Comparison of ENCODE assay signal across 18 mouse cellular contexts in genomic region chr10:83729076-83729475, GRCm38 (mm10). TPM values are rescaled to one million over a fixed set of nuclear protein-coding genes. Genes with fewer than 3 reads are reported as not detected.
DNase-seq lines count a peak whose midpoint lies in the region; ATAC-seq and TF ChIP-seq lines count a peak whose summit lies in the region.
"Had no signal": no experiment of that assay in that cellular context is flagged by ENCODE, and none has a peak within 500 bp of the region (broad histone marks: within the 10 kb centered on the region; RNA-seq: fewer than 3 reads in every experiment).

No protein-coding gene starts in this region.

- H3K9ac ChIP-seq in embryonic facial prominence, embryonic 11.5 days (replicated peaks; ENCODE audit: low read length), result no peak overlapping the region
- H3K9ac ChIP-seq in hindbrain, embryonic 15.5 days, result no peak overlapping the region
- H3K9ac ChIP-seq in hindbrain, postnatal 0 days (replicated peaks; ENCODE audit: low read length), result no peak overlapping the region
- no peak overlapping the region for H3K9ac ChIP-seq in neural tube, embryonic 12.5 days
- H3K9ac ChIP-seq: embryonic facial prominence, embryonic 12.5 days; forebrain, embryonic 15.5 days; heart, embryonic 12.5 days; liver, postnatal 0 days had no signal

- H3K4me2 ChIP-seq in embryonic facial prominence, embryonic 11.5 days (ENCODE audit: low read depth, low read length), result no peak overlapping the region
- H3K4me2 ChIP-seq in hindbrain, embryonic 15.5 days, result no peak overlapping the region
- no peak overlapping the region for H3K4me2 ChIP-seq in hindbrain, postnatal 0 days (ENCODE audit: low read depth, low read length)
- H3K4me2 ChIP-seq in neural tube, embryonic 12.5 days (replicated peaks), result no peak overlapping the region
- H3K4me2 ChIP-seq: embryonic facial prominence, embryonic 12.5 days; forebrain, embryonic 15.5 days; heart, embryonic 12.5 days; liver, embryonic 11.5 days had no signal

- no peaks in the 10 kb centered on the region for H3K27me3 ChIP-seq in embryonic facial prominence, embryonic 11.5 days (ENCODE audit: control insufficient read depth, insufficient read depth, low read length)
- H3K27me3 ChIP-seq in embryonic facial prominence, embryonic 10.5 days (replicated peaks; ENCODE audit: low read depth, poor library complexity, severe bottlenecking), result peaks cover 5% of the 10 kb centered on the region; the same call in 1 of the 2 replicates
- H3K27me3 ChIP-seq in hindbrain, embryonic 15.5 days, result no peaks in the 10 kb centered on the region
- no peaks in the 10 kb centered on the region for H3K27me3 ChIP-seq in hindbrain, postnatal 0 days (ENCODE audit: insufficient read depth, low read length)
- H3K27me3 ChIP-seq in neural tube, embryonic 12.5 days (replicated peaks), result no peaks in the 10 kb centered on the region
- H3K27me3 ChIP-seq: embryonic facial prominence, embryonic 12.5 days; forebrain, embryonic 15.5 days; heart, embryonic 12.5 days had no signal

- intact Hi-C loops in heart, postnatal 25 days (cut with DNase I), result loop anchor here (5.0 kb wide), 2 partner anchors 82 to 137 kb away; partner anchors contain the start of gene Appl2

- WGBS in embryonic facial prominence, embryonic 11.5 days, result 79% methylated on average over 3 of the region's 3 CpGs
- 71% methylated on average over 3 of the region's 3 CpGs for WGBS in embryonic facial prominence, embryonic 10.5 days
- 76% methylated on average over 3 of the region's 3 CpGs for WGBS in hindbrain, embryonic 15.5 days
- 84% methylated on average over 3 of the region's 3 CpGs for WGBS in hindbrain, postnatal 0 days
- WGBS in neural tube, embryonic 12.5 days, result 80% methylated on average over 3 of the region's 3 CpGs

- no peak for DNase-seq in embryonic facial prominence, embryonic 11.5 days (ENCODE audit: low spot score)
- DNase-seq in embryonic facial prominence, embryonic 10.5 days (ENCODE audit: low spot score), result no peak
- DNase-seq in hindbrain, postnatal 0 days (ENCODE audit: low spot score), result no peak
- no peak for DNase-seq in neural tube, embryonic 10.5 days (ENCODE audit: extremely low spot score, low spot score)
- no peak for DNase-seq in ovary, adult 18-20 months (ENCODE audit: low spot score)
- DNase-seq in heart, postnatal 25 days (ENCODE audit: low spot score), result no peak

- peak; percentile 39; the same call in 1 of the 2 replicates for ATAC-seq in embryonic facial prominence, embryonic 11.5 days (replicated peaks; ENCODE audit: insufficient number of reproducible peaks, low FRiP score, low TSS enrichment, low read depth)
- peak; percentile 32; the same call in 1 of the 2 replicates for ATAC-seq in hindbrain, embryonic 15.5 days (ENCODE audit: low FRiP score, low read depth)
- ATAC-seq in hindbrain, postnatal 0 days, result no peak; the same call in 1 of the 2 replicates
- ATAC-seq in neural tube, embryonic 12.5 days (ENCODE audit: low FRiP score, low read depth), result 0 out of 2 replicates have a peak, but pooled peaks have one; percentile 29
- ATAC-seq: lung, postnatal 0 days had no signal

- no peaks in the 10 kb centered on the region for H3K9me3 ChIP-seq in embryonic facial prominence, embryonic 11.5 days (replicated peaks; ENCODE audit: control insufficient read depth, low read length)
- peaks cover 4% of the 10 kb centered on the region; the same call in 1 of the 2 replicates for H3K9me3 ChIP-seq in embryonic facial prominence, embryonic 10.5 days
- H3K9me3 ChIP-seq in hindbrain, embryonic 15.5 days, result no peaks in the 10 kb centered on the region
- H3K9me3 ChIP-seq in hindbrain, postnatal 0 days (ENCODE audit: low read length), result no peaks in the 10 kb centered on the region
- H3K9me3 ChIP-seq in neural tube, embryonic 12.5 days, result no peaks in the 10 kb centered on the region
- H3K9me3 ChIP-seq: forebrain, embryonic 15.5 days had no signal

- TF ChIP-seq CTCF in hindbrain, postnatal 0 days (IDR thresholded peaks at IDR 0.05; ENCODE audit: low read depth), result no peak

- no peak overlapping the region for H3K4me3 ChIP-seq in embryonic facial prominence, embryonic 11.5 days (ENCODE audit: low read depth, low read length)
- H3K4me3 ChIP-seq in embryonic facial prominence, embryonic 10.5 days, result no peak overlapping the region
- H3K4me3 ChIP-seq in hindbrain, embryonic 15.5 days, result no peak overlapping the region
- no peak overlapping the region for H3K4me3 ChIP-seq in hindbrain, postnatal 0 days (ENCODE audit: low read length)
- no peak overlapping the region for H3K4me3 ChIP-seq in neural tube, embryonic 12.5 days
- H3K4me3 ChIP-seq: embryonic facial prominence, embryonic 12.5 days; forebrain, embryonic 15.5 days; heart, embryonic 12.5 days had no signal

- no peaks in the 10 kb centered on the region for H3K4me1 ChIP-seq in embryonic facial prominence, embryonic 11.5 days (ENCODE audit: control insufficient read depth, insufficient read depth, low read length)
- peaks cover 20% of the 10 kb centered on the region for H3K4me1 ChIP-seq in embryonic facial prominence, embryonic 10.5 days
- H3K4me1 ChIP-seq in hindbrain, embryonic 15.5 days (replicated peaks), result peaks cover under 1% of the 10 kb centered on the region; the same call in 1 of the 2 replicates
- H3K4me1 ChIP-seq in hindbrain, postnatal 0 days (ENCODE audit: insufficient read depth, low read length), result no peaks in the 10 kb centered on the region; the same call in 1 of the 2 replicates
- H3K4me1 ChIP-seq in neural tube, embryonic 12.5 days, result no peaks in the 10 kb centered on the region

- no peaks in the 10 kb centered on the region for H3K36me3 ChIP-seq in embryonic facial prominence, embryonic 11.5 days (replicated peaks; ENCODE audit: control insufficient read depth, insufficient read depth, low read depth, low read length)
- no peaks in the 10 kb centered on the region for H3K36me3 ChIP-seq in embryonic facial prominence, embryonic 10.5 days (replicated peaks)
- H3K36me3 ChIP-seq in hindbrain, embryonic 15.5 days, result no peaks in the 10 kb centered on the region
- H3K36me3 ChIP-seq in hindbrain, postnatal 0 days (ENCODE audit: insufficient read depth, low read length), result no peaks in the 10 kb centered on the region
- no peaks in the 10 kb centered on the region for H3K36me3 ChIP-seq in neural tube, embryonic 12.5 days
- H3K36me3 ChIP-seq: embryonic facial prominence, embryonic 12.5 days; forebrain, embryonic 15.5 days; G1E; heart, embryonic 12.5 days had no signal

- H3K27ac ChIP-seq in embryonic facial prominence, embryonic 11.5 days (replicated peaks; ENCODE audit: low read depth, low read length), result no peak overlapping the region
- H3K27ac ChIP-seq in embryonic facial prominence, embryonic 10.5 days (replicated peaks), result no peak overlapping the region
- H3K27ac ChIP-seq in hindbrain, embryonic 15.5 days (replicated peaks), result no peak overlapping the region
- no peak overlapping the region for H3K27ac ChIP-seq in hindbrain, postnatal 0 days
- H3K27ac ChIP-seq in neural tube, embryonic 12.5 days, result no peak overlapping the region
- H3K27ac ChIP-seq: embryonic facial prominence, embryonic 12.5 days; forebrain, embryonic 15.5 days; macrophage; stomach, postnatal 0 days had no signal

RNA-seq across cellular contexts. Expression of gene 1500009L16Rik, which starts 6.4 kb away (rescaled TPM):
- 41.7 and 45.3 TPM in 2 replicates for polyA plus RNA-seq in embryonic facial prominence, embryonic 11.5 days (2014; fragmentation: Nextera tagmentation; extraction: Ambion mirVana)
- 44.6 and 46.0 TPM in 2 replicates for polyA plus RNA-seq in embryonic facial prominence, embryonic 10.5 days (2016; fragmentation: Nextera tagmentation; extraction: Ambion mirVana)
- 82.8 and 89.7 TPM in 2 replicates for polyA plus RNA-seq in hindbrain, embryonic 15.5 days (2015; fragmentation: Nextera tagmentation; extraction: Ambion mirVana)
- total RNA-seq in hindbrain, postnatal 0 days (2014; rRNA removed), result 31.7 and 37.6 TPM in 2 replicates
- 98.9 and 108 TPM in 2 replicates for polyA plus RNA-seq in hindbrain, postnatal 0 days (2015; fragmentation: Nextera tagmentation; extraction: Ambion mirVana)
- polyA plus RNA-seq in neural tube, embryonic 12.5 days (2016; fragmentation: Nextera tagmentation; extraction: Ambion mirVana), result 34.4 and 34.9 TPM in 2 replicates
- total RNA-seq in heart, postnatal 25 days (2021), result 1 to 10 TPM; 4.4 to 6.1 TPM
- total RNA-seq: monocyte, adult 5-6 weeks had no signal
- polyA plus RNA-seq: G1E, macrophage had no signal
